Mouse (Mus musculus): ENCODE measurements at regions not wholly inside any gene's neighbourhood (a gene's known extent, or its start where the extent isn't known, plus 50 kb on each side); places are given as distances from the start of the nearest gene placed in this dataset.

DNA sequence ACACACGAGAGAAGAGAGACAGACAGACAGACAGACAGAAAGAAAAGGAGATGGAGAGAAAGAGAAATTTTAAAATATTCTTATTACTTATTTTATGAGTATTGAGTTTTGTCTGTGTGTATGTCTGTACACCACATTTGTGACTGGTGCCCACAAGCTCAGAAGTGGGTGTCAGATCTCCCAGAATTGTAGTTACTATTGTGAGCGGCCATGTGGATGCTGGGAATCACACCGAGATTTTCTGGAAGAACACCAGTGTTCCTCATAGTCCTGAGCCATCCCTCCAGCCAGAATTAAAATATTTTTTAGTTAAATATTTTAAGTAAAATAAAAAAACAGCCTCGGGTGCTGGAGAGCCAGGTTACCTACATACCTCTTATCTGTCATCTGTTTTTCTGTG lies 110.6 kb upstream of the Med13l start:
- TF ChIP-seq CTCF (IDR thresholded peaks at IDR 0.05; ENCODE audit: control insufficient read depth, insufficient read depth, low read length) (no peak), POLR2A (IDR thresholded peaks at IDR 0.05; ENCODE audit: borderline replicate concordance, control insufficient read depth, low read depth, low read length) (no peak)

Measured in bone marrow, adult 2 months (tissue).